Mouse (Mus musculus): ENCODE results near the gene Tubb4a. TPM values are rescaled to one million over a fixed set of nuclear protein-coding genes. Genes with fewer than 3 reads are reported as not detected.
"Not testable (repeated sequence)": the region's sequence is repeated elsewhere in the genome, so short reads cannot be mapped to it uniquely, and the experiment has no call there.

Tubb4a gene
- 23.6 and 29.4 TPM in 2 replicates for polyA plus RNA-seq (2015; fragmentation: Nextera tagmentation; extraction: Ambion mirVana)

GRCm38 (mm10) chr17:57087049-57087832 lies at the start of gene Tubb4a:
Gene Tubb4a, minus strand, starts transcription at chr17:57087782.
- no peaks in the 10 kb centered on the region for H3K9me3 ChIP-seq (replicated peaks)
- no peak within 1 kb of the TSS for H3K27ac ChIP-seq
- peak within 1 kb of the TSS; percentile 40 for H3K4me3 ChIP-seq (replicated peaks)
- peaks cover 15% of the 10 kb centered on the region for H3K4me1 ChIP-seq
- H3K9ac ChIP-seq = peak within 1 kb of the TSS; percentile 21; the same call in 1 of the 2 replicates
- H3K4me2 ChIP-seq = peak within 1 kb of the TSS; percentile 61
- peak; percentile 67 for ATAC-seq (replicated peaks; ENCODE audit: low FRiP score)
- under 1% methylated on average over 31 of the region's 31 CpGs for WGBS
- H3K36me3 ChIP-seq = no peaks in the 10 kb centered on the region
- H3K27me3 ChIP-seq = peaks cover 11% of the 10 kb centered on the region; the same call in 1 of the 2 replicates

GRCm38 (mm10) chr17:57135635-57136034 lies 48.1 kb upstream of the Tubb4a start:
- no peaks in the 10 kb centered on the region for H3K4me1 ChIP-seq
- H3K27me3 ChIP-seq = peaks cover 5% of the 10 kb centered on the region; the same call in 1 of the 2 replicates
- H3K36me3 ChIP-seq = no peaks in the 10 kb centered on the region
- no peak for ATAC-seq (replicated peaks; ENCODE audit: low FRiP score)
- 80% methylated on average over 3 of the region's 3 CpGs for WGBS
- H3K27ac ChIP-seq = no peak overlapping the region
- H3K9ac ChIP-seq = no peak overlapping the region
- no peak overlapping the region for H3K4me3 ChIP-seq (replicated peaks)
- no peak overlapping the region for H3K4me2 ChIP-seq
- H3K9me3 ChIP-seq (replicated peaks) = no peaks in the 10 kb centered on the region

- no peaks in the 10 kb centered on the region for H3K9me3 ChIP-seq (replicated peaks)
These were observed 47.1 kb upstream of the Tubb4a start for GRCm38 (mm10) chr17:57134693-57135092.

GRCm38 (mm10) chr17:57134021-57134420 lies 46.4 kb upstream of the Tubb4a start:
- not testable (repeated sequence) for H3K9ac ChIP-seq; H3K4me1 ChIP-seq; H3K27ac ChIP-seq; ATAC-seq (replicated peaks; ENCODE audit: low FRiP score); H3K4me3 ChIP-seq (replicated peaks); H3K4me2 ChIP-seq; H3K9me3 ChIP-seq (replicated peaks); H3K36me3 ChIP-seq; H3K27me3 ChIP-seq
- 7% methylated on average over 3 of the region's 3 CpGs for WGBS

More at GRCm38 (mm10) chr17:57134693-57135092, 47.1 kb upstream of the Tubb4a start:
- ATAC-seq (replicated peaks; ENCODE audit: low FRiP score) = no peak
- H3K36me3 ChIP-seq = no peaks in the 10 kb centered on the region
- H3K27me3 ChIP-seq = peaks cover 5% of the 10 kb centered on the region; the same call in 1 of the 2 replicates
- H3K4me1 ChIP-seq = no peaks in the 10 kb centered on the region
- no peak overlapping the region for H3K27ac ChIP-seq
- WGBS = 73% methylated on average over 2 of the region's 2 CpGs
- no peak overlapping the region for H3K4me2 ChIP-seq
- no peak overlapping the region for H3K4me3 ChIP-seq (replicated peaks)
- no peak overlapping the region for H3K9ac ChIP-seq

GRCm38 (mm10) chr17:57131793-57132192 lies 44.2 kb upstream of the Tubb4a start:
- ATAC-seq (replicated peaks; ENCODE audit: low FRiP score) = no peak
- Histone ChIP-seq H3K9ac (no peak overlapping the region), H3K4me1 (no peaks in the 10 kb centered on the region), H3K9me3 (replicated peaks) (no peaks in the 10 kb centered on the region), H3K4me2 (no peak overlapping the region), H3K4me3 (replicated peaks) (no peak overlapping the region), H3K27me3 (peaks cover 5% of the 10 kb centered on the region; the same call in 1 of the 2 replicates), H3K36me3 (no peaks in the 10 kb centered on the region), H3K27ac (no peak overlapping the region)
- WGBS = 81% methylated on average over 1 of the region's 1 CpGs

- ATAC-seq (replicated peaks; ENCODE audit: low FRiP score) = no peak
These were observed 38.5 kb upstream of the Tubb4a start for GRCm38 (mm10) chr17:57125853-57126622.

GRCm38 (mm10) chr17:57124792-57125191 lies 37.2 kb upstream of the Tubb4a start:
- WGBS = 79% methylated on average over 4 of the region's 4 CpGs
- no peak overlapping the region for H3K9ac ChIP-seq
- no peak overlapping the region for H3K27ac ChIP-seq
- no peaks in the 10 kb centered on the region for H3K9me3 ChIP-seq (replicated peaks)
- H3K27me3 ChIP-seq = no peaks in the 10 kb centered on the region
- H3K4me3 ChIP-seq (replicated peaks) = no peak overlapping the region
- H3K36me3 ChIP-seq = no peaks in the 10 kb centered on the region
- H3K4me1 ChIP-seq = no peaks in the 10 kb centered on the region
- ATAC-seq (replicated peaks; ENCODE audit: low FRiP score) = no peak
- no peak overlapping the region for H3K4me2 ChIP-seq

More at GRCm38 (mm10) chr17:57125853-57126622, 38.5 kb upstream of the Tubb4a start:
- Histone ChIP-seq H3K9me3 (replicated peaks) (no peaks in the 10 kb centered on the region), H3K27me3 (no peaks in the 10 kb centered on the region), H3K36me3 (no peaks in the 10 kb centered on the region), H3K4me1 (no peaks in the 10 kb centered on the region), H3K4me3 (replicated peaks) (no peak overlapping the region), H3K9ac (no peak overlapping the region), H3K27ac (no peak overlapping the region), H3K4me2 (no peak overlapping the region)
- 53% methylated on average over 3 of the region's 3 CpGs for WGBS

- no peak overlapping the region for H3K27ac ChIP-seq
- no peaks in the 10 kb centered on the region for H3K27me3 ChIP-seq
- no peak for ATAC-seq (replicated peaks; ENCODE audit: low FRiP score)
These were observed 35.9 kb upstream of the Tubb4a start for GRCm38 (mm10) chr17:57123192-57124118.

GRCm38 (mm10) chr17:57121856-57122255 lies 34.3 kb upstream of the Tubb4a start:
- Histone ChIP-seq H3K36me3 (no peaks in the 10 kb centered on the region), H3K4me1 (peaks cover 5% of the 10 kb centered on the region), H3K9ac (no peak overlapping the region), H3K4me2 (no peak overlapping the region), H3K27me3 (0 out of 2 replicates have a peak, but pooled peaks cover 2% of the 10 kb centered on the region), H3K4me3 (replicated peaks) (no peak overlapping the region), H3K9me3 (replicated peaks) (no peaks in the 10 kb centered on the region), H3K27ac (no peak overlapping the region)
- WGBS = 75% methylated on average over 2 of the region's 2 CpGs
- ATAC-seq (replicated peaks; ENCODE audit: low FRiP score) = no peak

More at GRCm38 (mm10) chr17:57123192-57124118, 35.9 kb upstream of the Tubb4a start:
- no peak overlapping the region for H3K4me3 ChIP-seq (replicated peaks)
- H3K9ac ChIP-seq = no peak overlapping the region
- no peak overlapping the region for H3K4me2 ChIP-seq
- peaks cover 5% of the 10 kb centered on the region for H3K4me1 ChIP-seq
- H3K9me3 ChIP-seq (replicated peaks) = no peaks in the 10 kb centered on the region
- H3K36me3 ChIP-seq = no peaks in the 10 kb centered on the region
- 88% methylated on average over 11 of the region's 11 CpGs for WGBS

GRCm38 (mm10) chr17:57118524-57119349 lies 31.2 kb upstream of the Tubb4a start:
- 0 out of 2 replicates have a peak overlapping the region, but pooled peaks have one; percentile 10 for H3K27ac ChIP-seq
- ATAC-seq (replicated peaks; ENCODE audit: low FRiP score) = peak; percentile 96
- H3K27me3 ChIP-seq = 0 out of 2 replicates have a peak, but pooled peaks cover 6% of the 10 kb centered on the region
- WGBS = 1% methylated on average over 11 of the region's 11 CpGs
- no peak overlapping the region for H3K9ac ChIP-seq
- no peaks in the 10 kb centered on the region for H3K36me3 ChIP-seq
- H3K9me3 ChIP-seq (replicated peaks) = no peaks in the 10 kb centered on the region
- H3K4me1 ChIP-seq = peaks cover 5% of the 10 kb centered on the region
- H3K4me3 ChIP-seq (replicated peaks) = peak overlapping the region; percentile 7; the same call in 1 of the 2 replicates
- H3K4me2 ChIP-seq = peak overlapping the region; percentile 45
